Mouse (Mus musculus) adrenal gland, postnatal 14 days (tissue): ENCODE measurements at regions not wholly inside any gene's neighbourhood (a gene's known extent, or its start where the extent isn't known, plus 50 kb on each side); places are given as distances from the start of the nearest gene placed in this dataset.
"Not testable (repeated sequence)": the region's sequence is repeated elsewhere in the genome, so short reads cannot be mapped to it uniquely, and the experiment has no call there.

Experiments
- DNase-seq: peaks from one replicate; pipeline ENCODE4 v3.0.0; 2021; ENCODE audit warnings: mixed read lengths

DNA sequence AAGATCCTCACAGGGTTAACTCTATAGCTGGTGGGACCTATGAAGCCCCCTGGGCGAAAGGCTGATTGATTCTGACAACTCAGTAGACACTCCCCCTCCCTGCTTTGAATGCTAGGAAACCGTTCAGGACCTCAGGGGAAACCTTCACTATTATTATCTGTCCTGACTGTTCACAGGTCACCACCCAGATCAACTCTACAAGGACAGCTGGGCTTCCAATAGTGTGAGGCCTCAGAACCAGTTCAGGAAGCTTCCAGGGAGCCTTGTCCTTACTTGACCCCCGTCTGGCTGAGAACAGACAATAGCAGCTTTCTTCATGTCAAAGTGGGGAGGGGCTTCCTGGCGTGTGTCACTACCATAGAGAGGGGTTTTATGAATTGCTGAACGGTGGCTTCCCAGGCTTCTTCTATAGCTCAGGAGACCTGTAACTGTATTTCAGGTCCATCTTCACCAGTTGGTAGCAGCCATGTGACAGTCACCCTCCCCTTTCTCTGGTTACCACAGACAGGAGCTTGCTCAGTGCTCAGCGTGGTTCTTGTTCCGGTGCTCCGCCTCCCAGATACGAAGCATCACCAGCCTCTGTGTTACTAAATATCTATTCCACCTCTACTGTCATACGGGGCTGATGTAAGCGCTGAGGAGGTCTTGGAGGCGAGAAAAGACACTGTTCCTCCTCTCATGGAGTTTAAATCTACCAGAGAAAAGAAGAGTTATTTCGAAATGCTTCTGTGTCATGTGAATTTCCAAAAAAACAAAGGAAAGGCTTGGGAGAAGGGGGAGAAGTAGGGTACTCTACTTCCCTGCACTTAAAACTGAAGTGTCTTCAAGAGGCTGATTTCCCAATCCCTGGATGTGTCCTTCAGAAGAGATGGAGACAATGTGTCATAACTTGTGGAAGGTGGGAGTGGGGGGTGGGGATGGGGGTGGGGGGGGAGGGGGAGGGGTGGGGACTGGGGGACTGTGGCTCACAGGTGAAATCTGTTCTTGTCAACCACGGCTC lies 96.9 kb downstream of the Vcpkmt start:
- peak; percentile 53 for DNase-seq

DNA sequence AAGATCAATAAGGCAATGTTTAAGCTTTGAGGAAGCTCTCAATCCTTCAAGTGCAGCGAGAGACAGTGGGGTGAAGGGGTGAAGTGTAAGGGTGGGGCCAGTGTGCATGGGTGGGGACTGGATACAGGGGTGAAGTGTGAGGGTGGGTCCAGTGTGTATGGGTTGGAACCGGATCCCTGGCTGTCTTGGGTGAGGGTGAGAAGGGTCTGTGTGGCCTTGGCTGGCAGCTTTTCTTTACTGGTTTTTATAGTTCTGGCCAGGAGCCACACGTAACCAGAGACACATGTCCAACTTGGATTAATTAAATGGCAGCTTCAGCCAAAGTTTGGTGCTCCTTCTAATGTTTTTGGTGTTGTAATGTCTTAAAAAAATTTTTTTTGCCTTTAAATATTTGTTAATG lies 101.4 kb downstream of the Vcpkmt start:
- no peak for DNase-seq

DNA sequence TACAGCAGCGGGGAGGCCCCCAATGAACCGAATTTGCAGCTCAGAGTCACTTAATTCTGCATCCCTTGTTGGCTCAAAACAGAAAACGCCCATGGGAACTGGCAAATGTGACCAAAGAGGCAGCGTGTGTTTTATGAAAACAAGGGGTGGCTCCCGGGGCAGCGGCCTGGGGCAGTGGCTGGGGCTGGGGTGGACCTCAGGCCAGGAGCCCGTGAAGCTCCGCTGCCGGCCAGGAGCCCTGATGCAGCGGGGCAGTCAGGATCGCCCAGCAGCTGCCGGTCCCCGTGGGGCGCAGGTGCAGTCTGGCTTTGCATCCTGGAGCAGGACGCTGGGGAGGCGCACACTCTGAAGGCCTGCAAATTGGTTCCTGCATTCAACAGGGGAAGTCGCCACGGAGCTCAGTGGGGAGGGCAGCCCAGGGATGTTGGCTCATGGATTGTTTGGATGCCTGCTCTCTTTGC lies 104.4 kb upstream of the Gm9887 start:
- no peak for DNase-seq

DNA sequence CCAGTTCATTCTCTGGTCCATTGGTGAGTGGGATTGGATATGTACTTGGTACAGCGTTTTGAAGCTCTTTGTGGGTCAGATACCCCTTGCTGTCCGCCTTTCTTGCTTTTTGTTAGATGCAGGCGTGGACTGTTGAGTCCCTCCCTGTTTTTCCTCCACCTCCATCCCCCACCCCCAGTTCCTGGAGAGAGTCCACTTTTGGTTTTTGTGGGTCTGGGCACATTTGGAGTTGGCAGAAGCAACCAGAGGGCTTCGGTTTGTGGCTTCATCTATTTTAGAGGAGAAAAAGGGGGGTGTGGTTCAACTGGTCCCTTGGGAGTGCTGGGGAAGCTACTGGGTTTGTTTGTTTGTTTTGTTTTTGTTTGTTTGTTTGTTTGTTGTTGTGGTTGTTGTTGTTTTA lies 103.9 kb upstream of the Gm9887 start:
- no peak for DNase-seq

DNA sequence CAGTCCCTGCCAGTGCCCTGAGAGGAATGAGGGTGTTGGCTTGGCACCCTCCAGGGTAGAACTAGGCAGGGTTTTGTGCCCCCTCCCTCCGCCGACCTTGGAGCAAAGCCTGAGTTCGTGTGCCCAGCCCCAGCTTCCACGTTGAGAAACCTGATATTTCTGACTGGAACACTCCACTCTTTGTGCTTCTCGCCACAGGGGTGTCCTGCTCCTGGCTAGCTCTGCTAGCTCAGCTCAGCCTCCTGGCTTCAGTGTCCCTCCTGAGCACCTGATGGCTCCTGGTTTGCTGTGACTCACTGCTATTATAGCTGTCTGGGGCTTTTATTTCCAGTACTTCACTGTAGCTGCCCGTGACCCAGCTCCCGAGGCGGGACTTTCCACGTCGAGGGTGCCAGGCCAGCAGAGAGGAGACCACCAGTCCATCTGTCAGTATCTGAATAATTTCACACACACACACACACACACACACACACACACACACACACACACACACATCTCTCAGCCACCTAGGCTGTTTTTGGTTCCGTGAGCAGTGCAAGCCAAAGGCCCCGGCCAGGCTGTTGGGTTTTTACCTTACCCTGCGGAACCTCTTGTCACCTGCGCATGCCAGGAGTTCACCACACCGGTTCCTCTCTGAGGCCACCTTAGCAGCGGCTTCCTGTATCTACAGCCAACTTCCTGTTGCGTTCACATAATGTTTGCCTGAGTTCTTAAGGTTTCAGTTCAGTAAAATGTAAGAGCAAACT lies 102.8 kb upstream of the Gm9887 start:
- DNase-seq, result peak; percentile 72

DNA sequence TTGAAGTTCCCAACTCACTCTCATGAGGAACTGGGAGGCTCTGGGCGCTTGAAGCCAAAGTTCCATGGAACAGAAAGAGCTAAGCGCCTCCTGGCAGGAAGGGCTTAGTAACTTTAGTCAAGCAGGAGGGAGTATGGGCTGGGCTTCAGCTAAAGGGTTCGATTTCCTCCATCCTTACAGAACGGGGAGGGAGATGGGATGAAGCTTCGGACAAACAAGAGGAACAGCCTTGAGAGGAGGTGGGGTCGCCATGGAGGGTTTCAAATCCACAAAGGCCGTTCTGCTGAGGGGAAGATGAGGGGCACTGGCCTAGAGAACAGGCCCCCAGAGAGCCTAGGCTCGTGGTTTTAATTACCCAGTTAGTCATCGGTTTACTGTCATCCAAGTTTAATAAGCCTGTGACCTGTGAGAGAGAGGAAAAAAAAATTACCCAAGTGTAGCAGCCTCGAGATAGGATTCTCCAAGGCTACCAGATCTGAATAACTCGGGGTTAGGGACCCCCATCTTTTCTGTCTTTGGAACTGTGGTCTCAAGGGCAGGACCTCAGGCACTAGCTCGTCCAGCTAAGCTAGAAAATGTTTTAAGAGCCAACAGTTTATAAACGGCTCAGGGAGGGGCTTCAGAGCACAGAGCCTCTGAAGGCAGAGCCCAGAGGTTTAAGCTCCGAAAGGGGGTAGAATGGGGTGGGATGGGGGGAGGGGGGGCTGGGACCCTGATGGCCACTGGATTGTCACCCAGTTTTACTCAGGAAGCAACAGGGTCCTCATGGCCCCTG lies 102.1 kb upstream of the Gm9887 start:
- no peak for DNase-seq

DNA sequence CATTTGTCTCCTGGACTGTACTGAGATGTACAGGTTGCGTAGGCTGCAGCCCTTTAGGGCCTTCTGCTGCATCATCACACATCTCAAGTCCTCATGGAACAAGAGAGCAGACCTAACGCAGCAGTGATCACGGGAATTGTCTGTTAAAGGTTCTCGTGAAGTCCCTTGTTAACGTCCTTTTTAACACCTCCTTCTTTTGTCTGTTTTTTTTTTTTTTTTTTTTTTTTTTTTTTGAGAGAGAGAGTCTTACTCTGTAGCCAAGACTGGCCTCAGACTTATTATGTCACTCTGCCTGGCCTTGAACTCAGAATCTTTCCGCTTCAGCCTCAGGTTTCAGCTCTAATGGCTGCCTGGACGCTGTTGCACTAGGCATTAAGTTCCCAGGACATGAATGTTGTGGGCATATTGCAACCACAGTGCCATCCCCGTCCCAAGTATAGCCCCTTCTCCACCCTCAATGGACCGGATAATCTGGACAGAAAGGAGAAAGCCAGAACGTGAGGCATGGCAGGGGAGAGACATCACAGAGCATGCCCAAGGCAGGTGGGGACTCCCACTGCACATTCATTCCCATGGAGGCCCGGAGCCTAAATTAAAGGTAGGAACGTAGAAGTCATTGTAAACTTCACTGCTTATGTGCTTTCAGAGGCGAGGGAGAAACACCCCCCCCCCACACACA lies 101.3 kb upstream of the Gm9887 start:
- no peak for DNase-seq

DNA sequence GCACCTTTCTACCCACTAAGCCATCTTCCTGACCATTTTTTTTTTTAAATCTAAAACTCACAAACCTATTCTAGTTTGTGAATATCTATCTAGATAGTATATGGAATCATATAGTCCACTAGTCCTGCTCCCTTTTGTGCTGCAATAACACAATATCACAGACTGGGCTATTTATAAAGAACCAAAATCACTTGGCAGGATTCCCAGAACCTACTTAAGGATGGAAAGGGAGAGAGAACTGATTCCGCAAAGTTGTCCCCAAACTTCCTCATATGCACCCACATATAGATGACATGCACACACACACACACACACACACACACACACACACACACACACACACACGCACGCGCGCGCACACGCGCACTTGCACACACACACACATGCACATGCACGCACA lies 100.7 kb upstream of the Gm9887 start:
- no peak for DNase-seq

DNA sequence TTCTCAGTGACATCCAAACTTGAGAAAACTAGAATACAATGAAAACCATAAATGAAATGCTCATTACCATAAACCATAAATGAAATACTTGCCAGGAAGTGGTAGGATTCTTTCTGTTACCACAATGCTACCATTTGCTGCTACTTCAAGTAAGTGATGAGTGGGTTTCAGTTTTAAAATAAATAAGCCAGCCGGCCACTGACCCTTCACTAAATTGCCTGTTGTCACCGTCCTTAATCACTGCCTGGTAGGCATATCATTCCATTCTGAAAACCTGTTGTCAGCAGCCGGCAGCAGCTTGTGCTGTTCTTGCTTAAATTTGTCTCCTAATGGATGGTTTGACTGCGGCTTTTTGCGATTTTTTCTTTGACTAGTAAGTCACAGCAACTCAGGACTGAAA lies 99.6 kb upstream of the Gm9887 start:
- no peak for DNase-seq

DNA sequence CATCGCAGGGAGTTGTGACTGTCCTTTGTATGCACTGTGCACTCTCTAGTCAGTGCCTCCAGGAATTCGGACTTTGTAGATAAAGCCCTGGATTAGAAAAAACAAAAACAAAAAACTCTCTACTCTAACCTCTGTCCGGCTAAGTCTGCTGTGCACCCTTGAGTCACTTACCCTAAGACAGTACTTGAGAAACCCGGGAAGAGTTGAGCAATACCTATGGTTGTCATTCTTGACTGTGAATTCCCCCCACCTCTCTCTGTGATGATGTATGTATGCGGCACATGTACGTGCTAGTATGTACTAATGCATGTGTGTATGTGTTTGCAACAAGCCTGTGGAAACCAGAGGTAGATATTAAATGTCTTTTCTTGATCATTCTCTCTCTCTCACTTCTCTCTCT lies 96.7 kb upstream of the Gm9887 start:
- no peak for DNase-seq

DNA sequence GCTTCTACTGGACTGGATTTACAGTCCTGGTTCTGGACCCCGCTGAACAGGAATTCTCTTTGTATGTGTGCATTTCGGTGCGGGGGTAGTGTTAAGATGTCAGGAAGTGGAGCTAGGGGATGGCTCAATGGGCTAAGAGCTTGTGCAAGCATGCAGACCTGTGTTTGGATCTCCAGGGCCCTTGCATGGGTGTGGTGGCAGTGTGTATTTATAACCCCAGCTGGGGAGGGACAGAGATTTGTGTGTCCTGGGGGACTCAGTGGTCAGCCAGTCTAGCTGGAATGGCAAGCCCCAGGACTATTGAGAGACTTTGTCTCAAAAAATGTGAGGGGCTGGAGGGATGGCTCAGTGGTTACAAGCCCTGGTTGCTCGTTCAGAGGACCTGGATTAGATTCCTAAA lies 95.1 kb upstream of the Gm9887 start:
- no peak for DNase-seq

DNA sequence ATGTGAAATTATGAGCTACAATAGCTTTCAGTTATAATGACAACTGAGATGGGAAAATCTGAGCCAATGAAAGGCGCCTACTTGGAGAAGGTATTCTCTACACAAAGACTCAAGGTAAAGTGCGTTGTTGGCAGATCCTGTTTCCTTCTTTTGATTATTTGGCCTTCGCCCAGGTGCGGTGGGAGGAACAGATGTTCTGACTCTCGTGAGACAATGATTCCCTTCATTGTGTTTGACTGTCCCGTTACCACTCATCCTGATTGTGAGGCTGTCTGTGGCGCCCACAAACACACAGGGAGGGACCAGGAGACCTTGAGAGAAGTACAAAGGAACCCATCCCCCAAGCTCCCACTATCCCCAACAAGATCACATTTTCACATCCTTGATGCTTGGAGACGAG lies 92.6 kb upstream of the Gm9887 start:
- DNase-seq, result no peak

DNA sequence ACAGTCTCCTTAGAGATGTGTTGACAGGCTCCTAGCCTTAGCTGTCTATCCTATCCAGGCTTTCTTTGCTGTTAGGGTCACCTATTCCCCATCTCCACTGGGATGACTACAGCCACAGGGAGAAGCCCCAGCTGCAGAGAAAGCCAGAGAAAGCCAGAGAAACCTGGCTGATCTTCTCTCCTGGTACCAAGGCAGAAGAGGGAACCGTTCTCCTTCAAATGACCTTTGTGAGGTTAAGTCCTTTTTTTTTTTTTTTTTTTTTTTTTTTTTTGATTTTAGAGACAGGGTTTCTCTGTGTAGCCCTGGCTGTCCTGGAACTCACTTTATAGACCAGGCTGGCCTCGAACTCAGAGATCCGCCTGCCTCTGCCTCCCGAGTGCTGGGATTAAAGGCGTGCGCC lies 91.1 kb upstream of the Gm9887 start:
- not testable (repeated sequence) for DNase-seq

DNA sequence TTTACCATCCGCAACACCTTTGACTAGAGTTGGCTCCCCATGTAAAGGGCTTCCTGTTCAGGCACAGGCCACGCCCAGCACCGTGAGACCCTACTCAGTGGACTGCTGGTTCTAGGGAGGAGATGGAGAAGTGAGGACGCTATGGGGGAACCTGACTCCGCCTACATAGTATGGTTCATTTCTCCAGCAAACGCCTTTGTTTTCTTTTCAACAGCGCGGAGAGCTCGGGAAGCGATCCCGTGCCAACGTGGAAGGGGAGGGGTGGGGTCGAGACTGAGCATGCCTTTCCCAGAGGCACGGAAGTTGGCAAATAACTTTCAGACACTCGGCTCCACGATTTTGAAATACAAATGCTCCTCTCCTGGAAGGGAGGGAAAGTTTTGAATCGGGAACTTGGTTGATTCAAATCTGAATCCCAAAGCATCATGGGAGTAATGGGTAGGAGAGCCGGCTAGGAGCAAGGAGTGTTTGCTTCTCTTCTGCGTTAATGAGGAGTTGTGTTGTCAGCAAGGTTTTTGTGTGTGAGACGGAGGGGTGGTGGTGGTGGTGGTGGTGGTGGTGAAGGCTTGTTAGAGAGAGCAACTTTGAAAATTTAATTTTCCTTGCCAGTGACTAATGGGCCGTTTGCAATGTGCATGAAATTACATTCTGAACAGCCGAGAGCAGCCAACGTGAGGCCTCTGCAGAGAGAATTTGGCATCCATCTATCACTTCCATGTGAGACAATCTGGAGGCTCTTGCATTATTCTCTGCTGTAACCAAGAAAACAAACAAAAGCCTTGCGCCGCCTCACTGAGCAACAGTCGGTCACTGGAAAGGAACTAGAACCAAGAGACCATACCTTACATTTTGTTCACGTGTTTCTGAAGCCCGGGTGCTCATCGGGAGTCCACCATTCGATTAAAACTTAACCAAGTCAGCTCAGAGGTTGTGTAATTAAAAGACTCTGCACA lies 89.9 kb upstream of the Gm9887 start:
- peak; percentile 69 for DNase-seq

DNA sequence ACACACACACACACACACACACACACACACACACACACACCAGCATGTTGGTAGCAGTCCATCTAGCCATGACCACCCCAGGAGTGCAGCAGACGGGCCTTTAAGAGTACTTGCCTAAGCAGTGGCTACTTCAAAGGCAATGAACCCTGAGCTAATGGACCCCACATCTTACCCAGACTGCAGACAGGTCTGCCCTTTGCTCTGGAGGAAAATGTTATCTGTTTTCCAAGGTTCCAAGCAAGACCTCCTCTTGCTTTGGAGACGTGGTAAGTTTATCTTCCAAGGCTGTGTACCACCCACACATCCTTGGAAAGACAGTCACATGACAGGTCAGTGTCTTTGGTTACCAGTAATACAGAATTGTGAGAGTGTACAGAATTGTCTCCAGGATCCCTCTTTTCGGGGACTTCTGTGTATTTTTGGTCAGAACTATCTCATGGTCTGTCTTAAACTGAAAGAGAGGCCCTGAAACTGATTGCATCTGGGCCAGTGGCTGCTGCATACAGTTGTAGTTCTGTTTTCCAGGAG lies 88.4 kb upstream of the Gm9887 start:
- DNase-seq, result no peak

DNA sequence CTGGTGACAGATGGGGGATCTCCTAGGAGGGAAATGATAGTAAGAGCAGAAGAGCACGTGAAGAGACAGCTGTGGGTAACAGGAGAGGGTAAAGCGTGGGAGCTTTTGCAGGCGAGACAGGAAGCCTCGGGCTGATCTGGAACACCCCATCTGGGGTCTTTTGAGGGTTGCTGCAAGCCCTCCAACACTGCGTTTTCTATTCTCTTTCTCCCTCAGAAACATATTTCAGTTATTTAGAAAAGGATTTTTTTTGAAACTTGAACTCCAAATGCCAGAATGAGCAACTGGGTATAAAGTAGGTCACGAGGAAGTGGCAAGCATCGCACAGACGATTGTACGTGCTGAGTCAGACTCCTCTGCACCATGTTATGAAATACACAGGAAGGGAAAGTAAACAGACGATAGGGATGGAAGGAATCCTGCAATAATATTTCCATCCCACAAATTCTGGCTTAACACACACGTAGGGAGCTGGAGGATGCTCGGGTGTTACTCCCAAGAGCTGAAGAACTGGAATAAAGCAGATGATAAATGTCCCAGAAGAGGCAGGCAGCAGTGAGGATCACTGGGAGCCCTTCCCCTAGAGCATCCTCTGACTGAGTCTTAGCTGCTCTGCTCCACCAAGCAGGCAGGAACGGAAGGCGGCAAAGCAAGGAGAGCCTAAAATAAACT lies 86.0 kb upstream of the Gm9887 start:
- peak; percentile 66 for DNase-seq

DNA sequence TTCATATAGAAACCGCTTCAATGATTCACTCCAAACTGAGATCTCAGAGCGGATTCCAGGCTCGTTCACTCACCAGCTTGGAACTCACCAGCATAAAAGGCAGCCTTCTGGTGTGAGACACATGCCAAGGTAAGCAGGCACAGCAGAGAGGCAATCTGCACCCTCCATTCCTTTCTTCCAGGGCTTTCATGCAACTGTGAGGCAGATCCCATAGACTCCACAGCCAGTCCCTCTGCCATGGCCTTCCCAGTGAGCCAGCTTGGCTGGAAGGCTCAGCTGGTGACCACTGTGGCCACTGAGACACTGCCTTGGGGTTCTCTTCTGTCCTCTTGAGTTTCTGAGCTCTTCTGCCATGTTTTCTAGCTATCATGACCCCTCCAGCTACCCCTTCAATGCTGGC lies 84.5 kb upstream of the Gm9887 start:
- no peak for DNase-seq

DNA sequence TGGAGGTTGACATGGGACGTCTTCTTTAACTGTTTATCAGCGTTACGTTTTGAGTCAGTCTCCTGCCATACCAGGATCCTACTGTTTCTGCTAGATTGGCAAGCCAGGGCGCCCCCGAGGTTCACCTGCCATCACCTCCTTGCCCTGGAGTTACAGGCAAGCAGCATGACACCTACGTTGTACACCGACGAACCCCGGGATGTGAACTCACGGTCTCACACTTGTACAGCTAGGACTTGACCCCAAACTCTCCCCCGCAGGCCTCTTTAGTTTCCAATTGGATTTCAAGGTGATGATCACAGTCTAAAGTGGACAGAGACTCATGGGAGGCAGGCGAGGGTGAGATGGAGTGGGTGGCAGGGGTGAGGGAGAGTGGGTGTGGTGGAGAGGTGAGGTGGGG lies 83.9 kb upstream of the Gm9887 start:
- DNase-seq, result no peak

DNA sequence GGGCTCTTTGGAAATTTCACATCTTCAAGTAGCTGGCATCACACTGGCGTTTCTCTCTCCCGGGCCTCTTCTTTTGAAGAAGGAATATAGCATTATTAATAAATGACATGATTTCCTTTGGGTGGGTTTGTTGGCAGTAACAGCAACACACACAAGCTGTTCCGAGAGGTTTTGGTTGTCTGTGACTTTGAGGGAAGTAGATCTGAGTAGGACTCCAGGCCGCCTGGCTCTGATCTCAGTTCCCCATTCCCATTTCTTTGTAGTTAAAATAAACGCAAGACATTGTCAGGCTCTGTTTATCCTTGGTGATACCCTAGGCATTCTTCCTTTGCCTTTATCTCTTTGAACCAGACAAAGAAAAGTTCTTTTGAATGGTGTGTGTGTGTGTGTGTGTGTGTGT lies 83.3 kb upstream of the Gm9887 start:
- no peak for DNase-seq

DNA sequence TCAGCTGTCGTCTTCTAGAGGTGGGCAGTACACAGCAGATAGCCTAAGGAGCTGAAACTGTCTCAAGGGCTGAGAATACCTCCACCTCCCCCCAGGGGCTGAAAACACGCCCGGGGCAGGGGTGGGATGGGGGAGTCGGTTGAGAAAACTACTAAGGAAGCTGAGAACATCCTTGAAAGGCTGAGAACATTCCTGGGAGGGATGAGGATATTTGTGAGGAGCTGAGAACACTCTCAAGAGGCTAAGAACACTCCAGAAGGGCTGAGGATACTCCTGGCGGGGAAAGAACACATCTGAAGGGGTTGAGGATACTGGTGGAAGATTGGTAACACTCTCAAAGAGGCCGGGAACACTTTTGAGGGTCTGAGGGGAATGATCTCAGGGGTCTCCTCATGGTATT lies 81.3 kb upstream of the Gm9887 start:
- no peak for DNase-seq
